In genomic region chr19:57057568-57057967, GRCm38 (mm10) we compare ENCODE assay signal across 15 mouse cellular contexts. TPM values are rescaled to one million over a fixed set of nuclear protein-coding genes. Genes with fewer than 3 reads are reported as not detected.
DNase-seq lines count a peak whose midpoint lies in the region; ATAC-seq and TF ChIP-seq lines count a peak whose summit lies in the region.
"Had no signal": no experiment of that assay in that cellular context is flagged by ENCODE, and none has a peak within 500 bp of the region (broad histone marks: within the 10 kb centered on the region; RNA-seq: fewer than 3 reads in every experiment).

No protein-coding gene starts in this region.

- no peaks in the 10 kb centered on the region for H3K4me1 ChIP-seq in intestine, postnatal 0 days (replicated peaks; ENCODE audit: control insufficient read depth, insufficient read depth, low read length)
- H3K4me1 ChIP-seq in intestine, embryonic 15.5 days (replicated peaks): no peaks in the 10 kb centered on the region
- no peaks in the 10 kb centered on the region for H3K4me1 ChIP-seq in lung, postnatal 0 days (ENCODE audit: insufficient read depth, low read depth, low read length)
- no peaks in the 10 kb centered on the region for H3K4me1 ChIP-seq in MEL (ENCODE audit: control insufficient read depth in 1 of 2, insufficient read depth in 2 of 2, low read length in 2 of 2)
- H3K4me1 ChIP-seq in small intestine, adult 2 months (ENCODE audit: control insufficient read depth, insufficient read depth, insufficient read length, low read length): no peaks in the 10 kb centered on the region
- H3K4me1 ChIP-seq: forebrain, embryonic 15.5 days; heart, embryonic 13.5 days had no signal

- no peak overlapping the region for H3K4me3 ChIP-seq in intestine, postnatal 0 days (ENCODE audit: low read depth, low read length)
- H3K4me3 ChIP-seq in intestine, embryonic 15.5 days (replicated peaks): no peak overlapping the region
- H3K4me3 ChIP-seq in lung, postnatal 0 days (ENCODE audit: low read depth, low read length): no peak overlapping the region
- H3K4me3 ChIP-seq in MEL (ENCODE audit: control insufficient read depth in 1 of 2, insufficient read depth in 1 of 2, low read depth in 2 of 2, low read length in 2 of 2): no peak overlapping the region
- no peak overlapping the region for H3K4me3 ChIP-seq in small intestine, adult 2 months (ENCODE audit: low read depth, low read length)
- H3K4me3 ChIP-seq: forebrain, embryonic 15.5 days; heart, embryonic 13.5 days; hindbrain, embryonic 12.5 days had no signal

- H3K27me3 ChIP-seq in intestine, postnatal 0 days (replicated peaks; ENCODE audit: control insufficient read depth, insufficient read depth, low read length): no peaks in the 10 kb centered on the region
- no peaks in the 10 kb centered on the region for H3K27me3 ChIP-seq in intestine, embryonic 15.5 days (replicated peaks)
- no peaks in the 10 kb centered on the region for H3K27me3 ChIP-seq in lung, postnatal 0 days (replicated peaks; ENCODE audit: insufficient read depth, low read length)
- no peaks in the 10 kb centered on the region; a peak in 1 of 4 replicates for H3K27me3 ChIP-seq in MEL (ENCODE audit: control insufficient read depth in 1 of 2, insufficient read depth in 2 of 2, low read length in 2 of 2)
- no peaks in the 10 kb centered on the region for H3K27me3 ChIP-seq in small intestine, adult 2 months (ENCODE audit: control insufficient read depth, insufficient read depth, low read length)
- H3K27me3 ChIP-seq: forebrain, embryonic 15.5 days; heart, embryonic 13.5 days; hindbrain, embryonic 12.5 days had no signal

- H3K79me2 ChIP-seq in MEL (ENCODE audit: control insufficient read depth, insufficient read depth, low read length, poor library complexity): no peaks in the 10 kb centered on the region

- no peak overlapping the region for H3K27ac ChIP-seq in intestine, postnatal 0 days (ENCODE audit: low read depth, low read length)
- no peak overlapping the region for H3K27ac ChIP-seq in intestine, embryonic 15.5 days
- no peak overlapping the region for H3K27ac ChIP-seq in lung, postnatal 0 days (ENCODE audit: low read length)
- no peak overlapping the region for H3K27ac ChIP-seq in MEL (ENCODE audit: control insufficient read depth, low read depth, low read length)
- H3K27ac ChIP-seq in small intestine, adult 2 months (ENCODE audit: insufficient read depth, low read depth, low read length): no peak overlapping the region
- H3K27ac ChIP-seq: forebrain, embryonic 15.5 days; heart, embryonic 13.5 days; hindbrain, embryonic 12.5 days had no signal

- no peak for TF ChIP-seq EP300 in lung, postnatal 0 days (IDR thresholded peaks at IDR 0.05)
- TF ChIP-seq EP300 in MEL (IDR thresholded peaks at IDR 0.05; ENCODE audit: low read depth in 1 of 2, low read length in 2 of 2): no peak

- no peak for TF ChIP-seq POLR2A in MEL (IDR thresholded peaks at IDR 0.05; ENCODE audit: control insufficient read depth in 1 of 2, insufficient read depth in 1 of 2, low read depth in 1 of 2, low read length in 2 of 2, poor library complexity in 1 of 2)
- no peak for TF ChIP-seq POLR2A in small intestine, adult 2 months (IDR thresholded peaks at IDR 0.05; ENCODE audit: low read depth, low read length)

- no peak for DNase-seq in lung, postnatal 0 days (ENCODE audit: low spot score)
- no peak for DNase-seq in lung, postnatal 25 days (ENCODE audit: low spot score)
- DNase-seq in MEL (ENCODE audit: low read depth, low spot score) (peak; percentile 7), adipocyte (ENCODE audit: low spot score) (no peak)
- DNase-seq: cerebellum, adult 8-10 months; gastrocnemius, postnatal 25 days; kidney, adult 18-20 months; lung, adult 18-20 months had no signal

- no peak overlapping the region for H3K4me2 ChIP-seq in intestine, postnatal 0 days (replicated peaks; ENCODE audit: low read depth)
- no peak overlapping the region for H3K4me2 ChIP-seq in intestine, embryonic 15.5 days (replicated peaks)
- no peak overlapping the region for H3K4me2 ChIP-seq in lung, postnatal 0 days (replicated peaks; ENCODE audit: low read depth, low read length)
- H3K4me2 ChIP-seq: forebrain, embryonic 15.5 days; heart, embryonic 13.5 days; hindbrain, embryonic 12.5 days had no signal

- WGBS in intestine, postnatal 0 days: 97% methylated on average over 2 of the region's 2 CpGs
- 100% methylated on average over 2 of the region's 2 CpGs for WGBS in intestine, embryonic 15.5 days
- 98% methylated on average over 2 of the region's 2 CpGs for WGBS in lung, postnatal 0 days
- WGBS in small intestine, adult 2 months: 99% methylated on average over 2 of the region's 2 CpGs

- H3K9ac ChIP-seq in intestine, postnatal 0 days (ENCODE audit: low read depth, low read length): no peak overlapping the region
- no peak overlapping the region for H3K9ac ChIP-seq in intestine, embryonic 15.5 days
- H3K9ac ChIP-seq in lung, postnatal 0 days (replicated peaks; ENCODE audit: low read depth): no peak overlapping the region
- H3K9ac ChIP-seq in MEL (ENCODE audit: control insufficient read depth, low read depth, low read length, poor library complexity, severe bottlenecking): no peak overlapping the region
- H3K9ac ChIP-seq: forebrain, embryonic 15.5 days; heart, embryonic 13.5 days; hindbrain, embryonic 12.5 days had no signal

- peak; percentile 54 for TF ChIP-seq CTCF in intestine, postnatal 0 days (IDR thresholded peaks at IDR 0.05; ENCODE audit: low read depth)
- peak; percentile 52 for TF ChIP-seq CTCF in lung, postnatal 0 days (IDR thresholded peaks at IDR 0.05)
- TF ChIP-seq CTCF in MEL (IDR thresholded peaks at IDR 0.05 in 2 of 3, conservative IDR thresholded peaks at IDR 0.05 in 1 of 3; ENCODE audit: control insufficient read depth in 1 of 3, insufficient read depth in 1 of 3, low read depth in 2 of 3, low read length in 3 of 3, poor library complexity in 1 of 3, severe bottlenecking in 1 of 3): peak; percentile 21 to 66 (median 32); a peak in 3 of 6 replicates
- peak; percentile 38; the same call in 1 of the 2 replicates for TF ChIP-seq CTCF in small intestine, adult 2 months (IDR thresholded peaks at IDR 0.05; ENCODE audit: extremely low read depth, insufficient read length, insufficient replicate concordance, low read depth, low read length)

- 0 out of 2 replicates have a peak, but pooled peaks cover 2% of the 10 kb centered on the region for H3K9me3 ChIP-seq in intestine, postnatal 0 days (ENCODE audit: control insufficient read depth)
- no peaks in the 10 kb centered on the region for H3K9me3 ChIP-seq in intestine, embryonic 15.5 days
- 0 out of 2 replicates have a peak, but pooled peaks cover 3% of the 10 kb centered on the region for H3K9me3 ChIP-seq in lung, postnatal 0 days (ENCODE audit: low read length)
- H3K9me3 ChIP-seq in MEL (replicated peaks; ENCODE audit: insufficient read depth, low read length): no peaks in the 10 kb centered on the region
- H3K9me3 ChIP-seq: forebrain, embryonic 15.5 days had no signal

- TF ChIP-seq RAD21 in MEL (IDR thresholded peaks at IDR 0.05; ENCODE audit: low read depth, low read length): no peak

- ATAC-seq in intestine, postnatal 0 days: no peak
- ATAC-seq in intestine, embryonic 15.5 days: no peak
- ATAC-seq in lung, postnatal 0 days: no peak
- no peak for ATAC-seq in megakaryocyte-erythroid progenitor cell, adult 5-6 weeks (replicated peaks; ENCODE audit: low FRiP score, low TSS enrichment, poor library complexity, severe bottlenecking)
- ATAC-seq: forebrain, embryonic 15.5 days had no signal

- peaks cover 36% of the 10 kb centered on the region; the same call in 1 of the 2 replicates for H3K36me3 ChIP-seq in intestine, postnatal 0 days (ENCODE audit: control insufficient read depth, insufficient read depth)
- H3K36me3 ChIP-seq in intestine, embryonic 15.5 days: peaks cover 11% of the 10 kb centered on the region
- peaks cover 12% of the 10 kb centered on the region; the same call in 1 of the 2 replicates for H3K36me3 ChIP-seq in lung, postnatal 0 days (ENCODE audit: insufficient read depth, low read length)
- no peaks in the 10 kb centered on the region for H3K36me3 ChIP-seq in MEL (ENCODE audit: control insufficient read depth in 1 of 2, insufficient read depth in 2 of 2, low read length in 2 of 2)
- H3K36me3 ChIP-seq in small intestine, adult 2 months (ENCODE audit: control insufficient read depth, insufficient read depth, low read length): peaks cover 18% of the 10 kb centered on the region

TF ChIP-seq in MEL, 35 proteins besides CTCF, POLR2A, EP300 and RAD21:
- TF ChIP-seq E2F4 (IDR thresholded peaks at IDR 0.05; ENCODE audit: borderline replicate concordance, low read depth, low read length): no peak

RNA-seq across cellular contexts. Expression of gene Afap1l2, which starts 49.5 kb away (rescaled TPM):
- 7.1 TPM in 2 replicates for polyA plus RNA-seq in intestine, postnatal 0 days (2015; fragmentation: Nextera tagmentation; extraction: Ambion mirVana)
- 18.3 and 18.4 TPM in 2 replicates for polyA plus RNA-seq in intestine, embryonic 15.5 days (2015; fragmentation: Nextera tagmentation; extraction: Ambion mirVana)
- polyA plus RNA-seq in lung, postnatal 0 days (2015; fragmentation: Nextera tagmentation; extraction: Ambion mirVana): 15.5 and 18.8 TPM in 2 replicates
- not detected in 2 replicates for total RNA-seq in MEL (2012; rRNA removed)
- polyA plus RNA-seq in MEL (2012; ENCODE audit: insufficient read depth in 1 of 2, insufficient read length in 2 of 2, low read depth in 1 of 2, low replicate concordance in 2 of 2, missing spikeins in 1 of 2): not detected
- 2.3 and 2.6 TPM in 2 replicates for polyA plus RNA-seq in small intestine, adult 2 months (2012; rRNA removed)
- not detected in 2 replicates for total RNA-seq in megakaryocyte-erythroid progenitor cell, adult 5-6 weeks (2014; fragmentation: Nextera tagmentation)
- total RNA-seq in megakaryocyte-erythroid progenitor cell, adult 5-6 weeks (2017): 0.47 TPM in 1 of 2 replicates, not detected in the other
